Comparison of ENCODE assay signal across 8 mouse cellular contexts in genomic region chr11:95667177-95667576, GRCm38 (mm10). TPM values are rescaled to one million over a fixed set of nuclear protein-coding genes. Genes with fewer than 3 reads are reported as not detected.
DNase-seq lines count a peak whose midpoint lies in the region; ATAC-seq and TF ChIP-seq lines count a peak whose summit lies in the region.

No protein-coding gene starts in this region.

- TF ChIP-seq POLR2A in cerebellum, adult 2 months (IDR thresholded peaks at IDR 0.05; ENCODE audit: borderline replicate concordance, insufficient read depth, low read length) = no peak

- ATAC-seq in cerebellum, adult (ENCODE audit: insufficient number of reproducible peaks, low FRiP score, low TSS enrichment) = no peak
- ATAC-seq in forebrain, embryonic 16.5 days = no peak
- ATAC-seq in midbrain, embryonic 12.5 days (ENCODE audit: low FRiP score, low read depth) = no peak
- ATAC-seq in frontal cortex, adult (ENCODE audit: low TSS enrichment) = no peak

- peaks cover 5% of the 10 kb centered on the region; the same call in 1 of the 2 replicates for H3K36me3 ChIP-seq in forebrain, embryonic 16.5 days (ENCODE audit: control insufficient read depth, insufficient read depth)
- H3K36me3 ChIP-seq in midbrain, embryonic 12.5 days = peaks cover 30% of the 10 kb centered on the region

- DNase-seq in cerebellum, adult 2 months = no peak
- DNase-seq in adrenal gland, adult 18-20 months (ENCODE audit: low spot score in 2 of 2) = peak; percentile 57 to 71
- DNase-seq in kidney, postnatal 36 days = peak; percentile 73 to 79
- peak; percentile 51 for DNase-seq in thymus, postnatal 25 days

- peak overlapping the region; percentile 84 for H3K4me3 ChIP-seq in cerebellum, adult 2 months (replicated peaks; ENCODE audit: insufficient read depth, low read depth, low read length)
- peak overlapping the region; percentile 67 for H3K4me3 ChIP-seq in forebrain, embryonic 16.5 days (replicated peaks; ENCODE audit: low read length)
- H3K4me3 ChIP-seq in midbrain, embryonic 12.5 days = peak overlapping the region; percentile 66

- peak overlapping the region; percentile 84 for H3K4me2 ChIP-seq in forebrain, embryonic 16.5 days (ENCODE audit: low read length)
- peak overlapping the region; percentile 98 for H3K4me2 ChIP-seq in midbrain, embryonic 12.5 days (replicated peaks)

- no peak for TF ChIP-seq CTCF in cerebellum, adult 2 months (IDR thresholded peaks at IDR 0.05; ENCODE audit: borderline replicate concordance, insufficient read depth, low read depth, low read length)

- peak overlapping the region; percentile 69 for H3K9ac ChIP-seq in forebrain, embryonic 16.5 days (replicated peaks; ENCODE audit: low read depth, low read length)
- peak overlapping the region; percentile 67 for H3K9ac ChIP-seq in midbrain, embryonic 12.5 days (replicated peaks)

- H3K9me3 ChIP-seq in forebrain, embryonic 16.5 days (ENCODE audit: control insufficient read depth, low read length) = no peaks in the 10 kb centered on the region
- H3K9me3 ChIP-seq in midbrain, embryonic 12.5 days = no peaks in the 10 kb centered on the region

- H3K27me3 ChIP-seq in cerebellum, adult 2 months (ENCODE audit: control insufficient read depth, insufficient read depth, low read length) = no peaks in the 10 kb centered on the region
- H3K27me3 ChIP-seq in forebrain, embryonic 16.5 days (replicated peaks; ENCODE audit: control insufficient read depth, insufficient read depth, low read length) = no peaks in the 10 kb centered on the region
- no peaks in the 10 kb centered on the region for H3K27me3 ChIP-seq in midbrain, embryonic 12.5 days

- H3K4me1 ChIP-seq in cerebellum, adult 2 months (ENCODE audit: control insufficient read depth, insufficient read depth, low read length) = no peaks in the 10 kb centered on the region; the same call in 1 of the 2 replicates
- peaks cover 8% of the 10 kb centered on the region for H3K4me1 ChIP-seq in forebrain, embryonic 16.5 days (replicated peaks; ENCODE audit: control insufficient read depth, insufficient read depth, low read length)
- H3K4me1 ChIP-seq in midbrain, embryonic 12.5 days = peaks cover 13% of the 10 kb centered on the region

- 3% methylated on average over 11 of the region's 11 CpGs for WGBS in cerebellum, adult 2 months
- 2% methylated on average over 11 of the region's 11 CpGs for WGBS in forebrain, embryonic 16.5 days
- 2% methylated on average over 11 of the region's 11 CpGs for WGBS in midbrain, embryonic 12.5 days

- H3K27ac ChIP-seq in cerebellum, adult 2 months (ENCODE audit: insufficient read depth, low read length) = peak overlapping the region; percentile 12; the same call in 1 of the 2 replicates
- H3K27ac ChIP-seq in forebrain, embryonic 16.5 days (ENCODE audit: low read length) = no peak overlapping the region
- H3K27ac ChIP-seq in midbrain, embryonic 12.5 days (replicated peaks) = no peak overlapping the region

RNA-seq across cellular contexts. Expression of gene Phb, which starts 0.4 kb away (rescaled TPM):
- polyA plus RNA-seq in cerebellum, adult 2 months (2012; rRNA removed) = 241 and 253 TPM in 2 replicates
- 100 to 1,000 TPM; 319 to 350 TPM for total RNA-seq in adrenal gland, adult 18-20 months (2021)
- 182 and 185 TPM in 2 replicates for polyA plus RNA-seq in forebrain, embryonic 16.5 days (2015; fragmentation: Nextera tagmentation; extraction: Ambion mirVana)
- 175 and 176 TPM in 2 replicates for polyA plus RNA-seq in midbrain, embryonic 12.5 days (2016; fragmentation: Nextera tagmentation; extraction: Ambion mirVana)

RNA-seq across cellular contexts. Expression of gene Zfp652, which starts 45.3 kb away (rescaled TPM):
- polyA plus RNA-seq in cerebellum, adult 2 months (2012; rRNA removed) = 30.0 and 30.1 TPM in 2 replicates
- 10 to 100 TPM; 31.8 to 40.5 TPM for total RNA-seq in adrenal gland, adult 18-20 months (2021)
- 36.8 and 38.5 TPM in 2 replicates for polyA plus RNA-seq in forebrain, embryonic 16.5 days (2015; fragmentation: Nextera tagmentation; extraction: Ambion mirVana)
- 28.2 and 29.4 TPM in 2 replicates for polyA plus RNA-seq in midbrain, embryonic 12.5 days (2016; fragmentation: Nextera tagmentation; extraction: Ambion mirVana)

RNA-seq across cellular contexts. Expression of gene B130006D01Rik, which starts 56.2 kb away (rescaled TPM):
- 0.69 and 0.70 TPM in 2 replicates for polyA plus RNA-seq in cerebellum, adult 2 months (2012; rRNA removed)
- under 1 TPM; 0.46 to 0.51 TPM for total RNA-seq in adrenal gland, adult 18-20 months (2021)
- 1.3 and 2.4 TPM in 2 replicates for polyA plus RNA-seq in forebrain, embryonic 16.5 days (2015; fragmentation: Nextera tagmentation; extraction: Ambion mirVana)
- polyA plus RNA-seq in midbrain, embryonic 12.5 days (2016; fragmentation: Nextera tagmentation; extraction: Ambion mirVana) = 1.2 and 1.6 TPM in 2 replicates

Comparison
In these comparisons a context has a peak if more than half of its experiments do, and no peak if none do; other contexts are left out.
1. DNase-seq: peak in adrenal gland, adult 18-20 months (2 of 2), kidney, postnatal 36 days (2 of 2) and thymus, postnatal 25 days (single experiment); none in cerebellum, adult 2 months (0 of 2).
2. Peak in every context shown above with its lines, with median percentiles within 50 percentile points of each other: H3K4me3 ChIP-seq.